Mouse (Mus musculus) right cerebral cortex, adult 2 months (tissue): ENCODE measurements at regions not wholly inside any gene's neighbourhood (a gene's known extent, or its start where the extent isn't known, plus 50 kb on each side); places are given as distances from the start of the nearest gene placed in this dataset.

Experiments
- DNase-seq, 2 experiments: peaks; one replicate each; pipeline ENCODE4 v3.0.0; 2021 to 2022; ENCODE audit warnings: low spot score in 2 of 2

DNA sequence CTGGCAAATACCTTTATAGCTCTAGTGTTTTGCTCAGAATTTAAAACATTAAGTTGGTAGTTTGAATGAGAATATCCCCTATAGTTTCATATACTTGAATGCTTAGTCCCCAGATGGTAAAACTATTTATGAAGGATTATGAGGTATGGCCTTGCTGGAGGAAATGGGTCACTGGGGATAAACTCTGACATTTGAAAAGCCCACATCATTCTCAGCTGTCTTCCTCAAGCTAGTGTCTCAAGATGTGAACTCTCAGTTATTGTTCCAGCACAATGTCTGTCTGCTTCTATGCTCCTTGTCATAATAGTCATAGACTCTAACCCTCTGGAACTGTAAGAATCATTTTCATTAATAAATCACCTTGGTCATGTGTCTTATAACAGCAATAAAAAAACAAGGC lies 2004.1 kb upstream of the Gm8797 start:
- DNase-seq: no peak

DNA sequence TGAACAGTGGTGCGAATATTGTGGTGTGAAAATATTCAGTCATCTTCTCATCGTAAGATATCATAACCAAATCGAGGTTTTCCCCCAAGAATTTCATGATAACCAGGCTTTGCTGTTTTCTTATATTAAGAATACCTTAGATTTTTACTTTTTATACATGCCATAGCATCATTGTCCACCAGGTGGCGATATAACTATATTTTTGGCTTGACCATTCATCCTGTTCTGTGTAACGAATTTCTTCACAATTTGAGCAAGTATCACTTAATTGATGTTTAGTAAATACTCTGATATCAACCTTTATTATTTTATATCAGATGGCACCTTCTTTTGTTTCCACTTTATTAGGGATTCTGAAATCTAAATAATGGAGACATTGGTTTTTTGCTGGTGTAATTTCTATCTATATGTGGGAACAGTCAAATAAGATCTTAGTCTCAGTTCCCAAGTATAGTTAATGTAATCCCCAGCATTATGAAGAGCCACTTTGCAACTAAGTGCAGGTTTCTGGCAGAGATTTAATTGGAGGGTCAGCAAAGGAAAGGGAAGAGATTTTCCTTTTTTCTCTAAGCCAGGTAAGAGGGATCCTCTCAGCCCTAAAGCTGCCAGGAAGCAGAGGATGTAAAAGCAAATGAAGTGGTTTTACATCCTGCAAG lies 1998.9 kb upstream of the Gm8797 start:
- peak; percentile 6 to 48 for DNase-seq

DNA sequence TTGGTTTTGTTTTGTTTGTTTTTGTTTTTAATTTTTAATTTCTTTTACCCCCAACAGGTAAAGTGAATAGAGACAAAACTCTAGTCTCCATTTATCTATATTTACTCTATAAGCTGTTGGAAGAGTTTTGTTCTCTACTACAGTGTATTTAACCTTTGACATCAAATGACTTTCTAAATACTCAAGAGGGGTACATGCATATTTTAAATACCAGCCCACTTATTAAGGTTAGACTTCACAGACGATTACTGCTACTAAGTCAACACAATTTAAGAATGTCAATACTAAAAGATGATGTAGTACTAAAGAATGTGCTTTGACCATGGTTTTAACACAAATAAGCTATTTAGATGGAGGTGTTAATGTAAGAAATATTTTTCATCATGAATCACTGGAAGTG lies 1989.3 kb upstream of the Gm8797 start:
- DNase-seq: no peak

DNA sequence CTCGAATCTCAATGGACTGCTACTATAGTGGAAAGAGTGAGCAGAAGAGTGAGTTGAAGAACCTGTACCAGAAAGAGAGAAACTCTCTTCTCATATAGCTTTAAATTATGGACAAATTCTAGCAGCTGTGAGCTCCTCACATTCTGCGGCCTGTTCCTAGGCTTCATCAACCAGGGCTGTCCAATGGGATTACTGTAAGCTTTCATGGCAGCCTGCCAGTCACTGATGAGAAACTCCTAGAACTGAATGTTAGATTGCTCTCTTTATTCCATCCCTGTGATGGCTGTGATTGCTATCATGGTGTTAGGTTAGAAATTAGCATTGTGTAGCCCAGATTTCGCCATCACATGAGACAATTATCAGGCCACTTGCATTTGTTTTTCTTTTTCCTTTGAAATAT lies 1966.4 kb upstream of the Gm8797 start:
- peak in 1 of 2 experiments; percentile 2 for DNase-seq

- no peak for DNase-seq
Observed at GRCm38 (mm10) chr3:3786039-3786438, 1964.6 kb upstream of the Gm8797 start.

DNA sequence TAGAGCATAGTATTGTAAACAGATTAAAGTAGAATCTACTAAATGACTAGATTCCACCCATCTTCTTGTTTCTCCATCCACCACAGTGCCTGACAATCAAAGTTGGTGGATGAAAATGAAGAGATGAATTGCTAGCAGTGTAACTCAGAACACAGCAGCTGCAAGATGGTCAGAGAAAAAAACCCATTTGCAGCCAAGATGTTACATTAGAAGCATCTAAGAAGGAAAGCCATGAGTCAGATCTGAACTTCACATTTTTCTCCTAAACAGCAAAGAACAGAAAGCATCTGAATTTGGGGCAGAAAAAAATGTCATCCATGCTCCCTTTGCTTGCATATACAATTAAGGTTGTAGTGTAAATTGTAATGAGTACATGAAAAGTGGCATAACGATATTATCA lies 1942.8 kb upstream of the Gm8797 start:
- no peak for DNase-seq

DNA sequence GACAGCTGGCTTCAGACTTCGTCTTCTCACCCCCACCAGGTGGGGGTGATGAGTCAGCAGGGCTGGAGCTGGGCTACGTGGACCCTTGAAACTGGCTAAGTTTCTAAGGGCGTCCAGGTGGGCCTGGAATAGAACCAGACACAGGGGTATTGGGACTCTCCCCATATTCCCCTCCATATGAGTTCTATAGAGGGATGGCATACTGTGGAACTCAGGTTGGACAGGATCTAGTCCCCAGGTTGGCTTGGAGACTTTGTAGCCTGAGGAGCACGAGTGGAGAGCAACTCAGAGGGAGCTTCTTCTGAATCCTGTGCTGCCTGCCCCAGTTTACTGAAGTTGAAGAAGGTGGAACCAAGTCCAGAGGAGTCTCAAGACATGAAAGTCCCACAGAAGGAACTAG lies 1921.6 kb upstream of the Gm8797 start:
- no peak for DNase-seq

GRCm38 (mm10) chr3:3831411-3832286 lies 1919.0 kb upstream of the Gm8797 start:
- no peak for DNase-seq
